Comparison of ENCODE assay signal across 19 mouse cellular contexts in the genomic region with DNA sequence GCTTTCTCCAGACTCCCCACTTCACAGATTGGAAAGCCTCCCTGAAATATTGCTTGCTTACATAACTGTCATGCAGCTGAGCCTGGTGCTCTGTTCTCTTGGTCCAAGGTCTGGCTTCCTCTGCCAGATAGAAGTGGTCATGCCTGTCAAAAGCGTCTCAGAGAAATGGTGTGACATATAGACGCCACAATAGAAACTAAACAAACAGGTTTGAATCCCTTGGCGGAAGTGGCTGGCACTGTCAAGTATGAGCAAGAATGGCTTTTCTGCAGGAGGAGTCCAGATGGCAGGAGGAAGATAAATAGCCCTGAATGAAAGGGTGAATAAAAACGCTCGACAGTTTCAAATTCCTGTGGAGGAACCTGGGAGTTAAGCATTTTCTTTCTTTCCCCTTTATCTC.
DNase-seq lines count a peak whose midpoint lies in the region; ATAC-seq and TF ChIP-seq lines count a peak whose summit lies in the region.
"Had no signal": no experiment of that assay in that cellular context is flagged by ENCODE, and none has a peak within 500 bp of the region (broad histone marks: within the 10 kb centered on the region; RNA-seq: fewer than 3 reads in every experiment).

No protein-coding gene starts in this region.

- H3K36me3 ChIP-seq in hindbrain, postnatal 0 days (ENCODE audit: insufficient read depth, low read length): no peaks in the 10 kb centered on the region
- H3K36me3 ChIP-seq in hindbrain, embryonic 10.5 days: no peaks in the 10 kb centered on the region
- H3K36me3 ChIP-seq: embryonic facial prominence, embryonic 13.5 days; liver, embryonic 12.5 days had no signal

- TF ChIP-seq CTCF in hindbrain, postnatal 0 days (IDR thresholded peaks at IDR 0.05; ENCODE audit: low read depth): no peak
- TF ChIP-seq CTCF in brain, embryonic 14.5 days (IDR thresholded peaks at IDR 0.05; ENCODE audit: borderline replicate concordance, extremely low read depth, insufficient read depth, insufficient read length): no peak

- DNase-seq in hindbrain, postnatal 0 days (ENCODE audit: low spot score): peak; percentile 9
- DNase-seq in hindbrain, embryonic 10.5 days (ENCODE audit: low spot score): no peak
- peak; percentile 66 for DNase-seq in brain, embryonic 14.5 days (ENCODE audit: low read depth)
- peak; percentile 58 for DNase-seq in cerebellum, adult 11-12 months
- peak; percentile 7 for DNase-seq in embryo, embryonic 10 days (ENCODE audit: low spot score)
- no peak for DNase-seq in urinary bladder, postnatal 36 days (ENCODE audit: low spot score in 2 of 2)
- no peak for DNase-seq in c-Kit-positive CD71-positive TER-119-positive erythroid progenitor cells, embryonic 14.5 days (ENCODE audit: low spot score)
- DNase-seq: heart, adult 11 months; kidney, postnatal 14 days; left cerebral cortex, postnatal 4 days; right cerebral cortex, adult 18-20 months; thymus, postnatal 4 days had no signal

- H3K27ac ChIP-seq in hindbrain, postnatal 0 days: no peak overlapping the region
- H3K27ac ChIP-seq in hindbrain, embryonic 10.5 days: no peak overlapping the region
- H3K27ac ChIP-seq: embryonic facial prominence, embryonic 13.5 days; liver, embryonic 12.5 days had no signal

- 21% methylated on average over 5 of the region's 5 CpGs for WGBS in hindbrain, postnatal 0 days
- WGBS in hindbrain, embryonic 10.5 days: 51% methylated on average over 5 of the region's 5 CpGs

- H3K9me3 ChIP-seq in hindbrain, postnatal 0 days (ENCODE audit: low read length): no peaks in the 10 kb centered on the region
- H3K9me3 ChIP-seq in hindbrain, embryonic 10.5 days: no peaks in the 10 kb centered on the region
- H3K9me3 ChIP-seq: embryonic facial prominence, embryonic 13.5 days; liver, embryonic 12.5 days; megakaryocyte, embryonic 14.5 days had no signal

- H3K4me1 ChIP-seq in hindbrain, postnatal 0 days (ENCODE audit: insufficient read depth, low read length): no peaks in the 10 kb centered on the region
- H3K4me1 ChIP-seq in hindbrain, embryonic 10.5 days (replicated peaks): peaks cover 4% of the 10 kb centered on the region; the same call in 1 of the 2 replicates
- H3K4me1 ChIP-seq: embryonic facial prominence, embryonic 13.5 days; liver, embryonic 12.5 days; megakaryocyte, embryonic 14.5 days had no signal

- H3K27me3 ChIP-seq in hindbrain, postnatal 0 days (ENCODE audit: insufficient read depth, low read length): no peaks in the 10 kb centered on the region
- no peaks in the 10 kb centered on the region for H3K27me3 ChIP-seq in hindbrain, embryonic 10.5 days (ENCODE audit: insufficient read depth, poor library complexity, severe bottlenecking)
- H3K27me3 ChIP-seq: CH12.LX; embryonic facial prominence, embryonic 13.5 days; liver, embryonic 12.5 days; megakaryocyte, embryonic 14.5 days had no signal

- no peak overlapping the region for H3K4me3 ChIP-seq in hindbrain, postnatal 0 days (ENCODE audit: low read length)
- H3K4me3 ChIP-seq in hindbrain, embryonic 10.5 days: no peak overlapping the region
- H3K4me3 ChIP-seq: embryonic facial prominence, embryonic 13.5 days; liver, embryonic 12.5 days; megakaryocyte, embryonic 14.5 days had no signal

- no peak for TF ChIP-seq POLR2A in brain, embryonic 14.5 days (IDR thresholded peaks at IDR 0.05; ENCODE audit: borderline replicate concordance, extremely low read depth, insufficient read depth, insufficient read length, poor library complexity, severe bottlenecking)

- H3K4me2 ChIP-seq in hindbrain, postnatal 0 days (ENCODE audit: low read depth, low read length): no peak overlapping the region
- H3K4me2 ChIP-seq: embryonic facial prominence, embryonic 13.5 days; liver, embryonic 12.5 days had no signal

- ATAC-seq in hindbrain, postnatal 0 days: no peak
- no peak for ATAC-seq in erythroblast, adult 5-6 weeks (replicated peaks; ENCODE audit: low FRiP score, poor library complexity, severe bottlenecking)
- ATAC-seq: activated CD4-positive, CD25-positive, alpha-beta regulatory T cell, adult 4 months; inflammation-experienced regulatory T-cells, adult 6 months; liver, embryonic 12.5 days had no signal

- no peak overlapping the region for H3K9ac ChIP-seq in hindbrain, postnatal 0 days (replicated peaks; ENCODE audit: low read length)
- H3K9ac ChIP-seq: embryonic facial prominence, embryonic 13.5 days; liver, embryonic 12.5 days had no signal

Comparison
In these comparisons a context has a peak if more than half of its experiments do, and no peak if none do; other contexts are left out.
1. DNase-seq: peak in hindbrain, postnatal 0 days (single experiment), brain, embryonic 14.5 days (single experiment), cerebellum, adult 11-12 months (single experiment) and embryo, embryonic 10 days (single experiment); none in hindbrain, embryonic 10.5 days (single experiment), urinary bladder, postnatal 36 days (0 of 2) and c-Kit-positive CD71-positive TER-119-positive erythroid progenitor cells, embryonic 14.5 days (single experiment).